Mouse (Mus musculus): Measurements from ENCODE around the gene Ccl4. TPM values are rescaled to one million over a fixed set of nuclear protein-coding genes. Genes with fewer than 3 reads are reported as not detected.

The Ccl4 gene
- polyA plus RNA-seq, 1 experiment from 2014 or later, result not detected

DNA sequence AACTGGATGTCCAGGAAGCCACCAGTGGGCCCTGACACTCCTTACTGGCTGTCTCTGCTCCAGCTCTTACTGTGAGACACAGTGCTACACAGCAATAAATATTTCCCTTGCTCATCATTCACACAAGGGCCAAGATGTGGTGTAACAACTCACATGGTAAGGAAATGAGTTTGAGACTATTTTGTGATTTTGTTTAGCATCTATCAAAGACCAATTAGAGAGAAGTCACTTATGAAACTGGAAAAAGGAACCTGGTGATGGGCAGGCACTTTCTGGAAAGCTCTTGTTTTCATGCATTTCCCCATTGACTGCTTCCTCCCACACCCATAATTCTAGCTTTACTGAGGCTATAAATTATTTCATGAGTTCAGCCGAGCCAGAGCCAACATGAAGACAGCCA lies 41.3 kb downstream of the Ccl4 start, which contains the start of gene Wfdc17:
Gene Wfdc17, plus strand, starts transcription at position 287 of the 400 bp plus-strand sequence.
- Histone ChIP-seq H3K4me3 (no peak within 1 kb of the TSS), H3K4me1 (no peaks in the 10 kb centered on the region), H3K27ac (no peak within 1 kb of the TSS), H3K9me3 (no peaks in the 10 kb centered on the region), H3K27me3 (ENCODE audit: insufficient read depth, poor library complexity, severe bottlenecking) (no peaks in the 10 kb centered on the region), H3K36me3 (no peaks in the 10 kb centered on the region)
- DNase-seq (ENCODE audit: low spot score), result no peak
- WGBS, result 64% methylated on average over 1 of the region's 1 CpGs

DNA sequence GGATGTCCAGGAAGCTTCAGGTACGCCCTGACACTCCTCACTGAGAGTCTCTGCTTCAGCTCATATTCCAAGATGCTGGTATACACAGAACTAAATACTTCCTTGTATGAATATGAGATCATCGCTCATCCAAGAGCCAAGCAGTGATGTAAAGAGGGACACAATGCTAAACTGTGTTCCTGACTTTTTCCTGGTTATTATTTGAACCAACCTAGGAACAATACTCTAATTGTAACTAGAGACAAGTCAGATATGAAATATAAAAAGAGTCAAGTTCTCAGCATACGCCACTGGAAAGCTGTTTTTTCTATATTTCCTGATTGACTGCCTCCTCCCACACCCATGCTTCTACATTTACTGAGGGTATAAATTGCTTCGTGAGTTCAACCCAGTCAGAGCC lies 46.3 kb downstream of the Ccl4 start, which contains the start of gene Wfdc18:
Gene Wfdc18, plus strand, starts transcription at position 301 of the 400 bp plus-strand sequence.
- no peak within 1 kb of the TSS for H3K4me3 ChIP-seq
- 68% methylated on average over 4 of the region's 4 CpGs for WGBS
- H3K36me3 ChIP-seq, result no peaks in the 10 kb centered on the region
- no peaks in the 10 kb centered on the region for H3K4me1 ChIP-seq
- no peaks in the 10 kb centered on the region for H3K9me3 ChIP-seq
- DNase-seq (ENCODE audit: low spot score), result no peak
- no peak within 1 kb of the TSS for H3K27ac ChIP-seq
- H3K27me3 ChIP-seq (ENCODE audit: insufficient read depth, poor library complexity, severe bottlenecking), result no peaks in the 10 kb centered on the region

DNA sequence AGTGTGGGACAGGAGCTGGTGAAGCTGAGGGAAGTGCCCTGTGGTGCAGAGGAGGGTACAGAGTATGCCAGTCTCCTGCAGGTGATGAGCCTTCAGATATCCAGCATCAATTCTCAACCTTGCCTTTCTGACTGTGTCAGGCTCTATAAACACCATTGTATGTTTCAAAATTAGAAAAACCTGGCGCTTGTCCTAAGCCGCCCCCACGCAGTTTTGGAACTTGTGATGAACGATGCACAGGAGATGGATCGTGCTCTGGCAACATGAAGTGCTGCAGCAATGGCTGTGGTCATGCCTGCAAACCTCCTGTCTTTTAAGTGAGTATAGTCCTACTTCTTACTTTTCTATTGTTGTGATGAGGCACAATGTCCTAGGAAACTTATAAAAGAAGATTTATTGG lies 47.3 kb downstream of the Ccl4 start:
- WGBS, result 87% methylated on average over 5 of the region's 5 CpGs
- Histone ChIP-seq H3K27me3 (ENCODE audit: insufficient read depth, poor library complexity, severe bottlenecking) (no peaks in the 10 kb centered on the region), H3K4me1 (no peaks in the 10 kb centered on the region), H3K27ac (no peak overlapping the region), H3K36me3 (no peaks in the 10 kb centered on the region), H3K9me3 (no peaks in the 10 kb centered on the region), H3K4me3 (no peak overlapping the region)
- no peak for DNase-seq (ENCODE audit: low spot score)

DNA sequence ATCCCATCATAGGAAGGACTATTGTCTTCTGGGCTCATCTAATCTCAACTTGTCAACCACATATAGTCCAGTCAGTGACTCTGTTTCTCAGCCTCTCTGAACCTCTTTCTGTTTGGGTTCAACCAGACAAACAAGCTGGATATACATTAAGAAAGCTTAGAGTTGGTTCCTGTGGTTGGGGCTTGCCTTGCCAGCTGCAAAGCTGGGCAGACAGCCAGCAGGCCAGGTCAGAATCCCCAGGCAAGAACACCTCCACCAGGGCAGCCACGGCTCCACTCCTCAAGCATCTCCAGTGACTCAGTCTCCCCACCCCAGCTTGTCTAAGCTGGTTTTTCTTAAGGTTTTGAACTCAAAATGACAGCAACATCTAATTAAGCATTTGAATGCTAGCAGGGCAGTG lies 50.3 kb downstream of the Ccl4 start:
- no peaks in the 10 kb centered on the region for H3K4me1 ChIP-seq
- 75% methylated on average over 1 of the region's 1 CpGs for WGBS
- H3K27me3 ChIP-seq (ENCODE audit: insufficient read depth, poor library complexity, severe bottlenecking), result no peaks in the 10 kb centered on the region
- no peaks in the 10 kb centered on the region for H3K36me3 ChIP-seq
- no peak for DNase-seq (ENCODE audit: low spot score)
- no peaks in the 10 kb centered on the region for H3K9me3 ChIP-seq
- no peak overlapping the region for H3K27ac ChIP-seq
- H3K4me3 ChIP-seq, result no peak overlapping the region

DNA sequence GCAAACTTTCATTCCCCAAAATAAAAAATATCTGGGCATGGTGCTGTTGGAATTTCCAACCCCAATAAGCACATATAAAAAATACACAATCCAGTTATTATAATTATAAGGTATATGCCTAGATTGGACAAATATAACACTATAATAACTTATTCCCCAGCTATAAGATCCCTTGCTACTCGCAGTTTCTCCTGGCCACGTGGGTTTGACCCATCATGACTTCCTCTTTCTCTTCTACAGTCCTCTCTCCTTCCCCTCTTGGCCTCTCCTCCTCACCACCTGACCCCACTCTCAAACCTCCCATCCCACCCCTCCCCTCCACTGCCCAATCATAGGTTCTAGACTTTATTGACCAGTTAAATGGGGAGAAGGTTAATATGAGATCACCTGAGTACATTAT lies 51.5 kb downstream of the Ccl4 start:
- Histone ChIP-seq H3K4me3 (no peak overlapping the region), H3K4me1 (no peaks in the 10 kb centered on the region), H3K27me3 (ENCODE audit: insufficient read depth, poor library complexity, severe bottlenecking) (no peaks in the 10 kb centered on the region), H3K36me3 (no peaks in the 10 kb centered on the region), H3K9me3 (no peaks in the 10 kb centered on the region), H3K27ac (no peak overlapping the region)
- no peak for DNase-seq (ENCODE audit: low spot score)
- 83% methylated on average over 2 of the region's 2 CpGs for WGBS

Other genes starting within 250 kb of the Ccl4 start
- gene Gas2l2, start 233.1 kb upstream of the Ccl4 start, polyA plus RNA-seq (2016; fragmentation: Nextera tagmentation; extraction: Ambion mirVana), result 0.17 and 0.18 TPM in 2 replicates
- 1.5 and 1.9 TPM in 2 replicates for gene 1700020L24Rik, start 224.9 kb upstream of the Ccl4 start, polyA plus RNA-seq (2016; fragmentation: Nextera tagmentation; extraction: Ambion mirVana)
- 1.9 and 3.1 TPM in 2 replicates for gene Mmp28, start 199.5 kb upstream of the Ccl4 start, polyA plus RNA-seq (2016; fragmentation: Nextera tagmentation; extraction: Ambion mirVana)
- 8.0 and 8.6 TPM in 2 replicates for gene Taf15, start 189.5 kb upstream of the Ccl4 start, polyA plus RNA-seq (2016; fragmentation: Nextera tagmentation; extraction: Ambion mirVana)
- gene Heatr9, start 140.4 kb upstream of the Ccl4 start, polyA plus RNA-seq (2016; fragmentation: Nextera tagmentation; extraction: Ambion mirVana), result not detected in 2 replicates
- gene Ccl5, start 132.1 kb upstream of the Ccl4 start, polyA plus RNA-seq (2016; fragmentation: Nextera tagmentation; extraction: Ambion mirVana), result not detected in 2 replicates
- gene Ccl9, start 83.9 kb upstream of the Ccl4 start, polyA plus RNA-seq (2016; fragmentation: Nextera tagmentation; extraction: Ambion mirVana), result 0.41 and 0.97 TPM in 2 replicates
- 0.64 and 2.5 TPM in 2 replicates for gene Ccl6, start 69.5 kb upstream of the Ccl4 start, polyA plus RNA-seq (2016; fragmentation: Nextera tagmentation; extraction: Ambion mirVana)
- gene Rpl9-ps1, start 17.0 kb upstream of the Ccl4 start, polyA plus RNA-seq (2016; fragmentation: Nextera tagmentation; extraction: Ambion mirVana), result not detected in 2 replicates
- gene Ccl3, start 13.2 kb upstream of the Ccl4 start, polyA plus RNA-seq (2016; fragmentation: Nextera tagmentation; extraction: Ambion mirVana), result 0.53 TPM in 1 of 2 replicates, not detected in the other
- 0.49 TPM in 1 of 2 replicates, not detected in the other for gene Wfdc17, start 41.4 kb downstream of the Ccl4 start, polyA plus RNA-seq (2016; fragmentation: Nextera tagmentation; extraction: Ambion mirVana)
- gene Wfdc18, start 46.4 kb downstream of the Ccl4 start, polyA plus RNA-seq (2016; fragmentation: Nextera tagmentation; extraction: Ambion mirVana), result 0.92 TPM in 1 of 2 replicates, not detected in the other
- gene Wfdc21, start 84.4 kb downstream of the Ccl4 start, polyA plus RNA-seq (2016; fragmentation: Nextera tagmentation; extraction: Ambion mirVana), result not detected in 2 replicates
- 16.1 and 19.9 TPM in 2 replicates for gene Heatr6, start 91.1 kb downstream of the Ccl4 start, polyA plus RNA-seq (2016; fragmentation: Nextera tagmentation; extraction: Ambion mirVana)
- gene Hnf1b, start 187.5 kb downstream of the Ccl4 start, polyA plus RNA-seq (2016; fragmentation: Nextera tagmentation; extraction: Ambion mirVana), result 0.14 and 2.0 TPM in 2 replicates